Mouse (Mus musculus): ENCODE results near the gene Palb2.
"Not testable (repeated sequence)": the region's sequence is repeated elsewhere in the genome, so short reads cannot be mapped to it uniquely, and the experiment has no call there.

Gene Palb2

DNA sequence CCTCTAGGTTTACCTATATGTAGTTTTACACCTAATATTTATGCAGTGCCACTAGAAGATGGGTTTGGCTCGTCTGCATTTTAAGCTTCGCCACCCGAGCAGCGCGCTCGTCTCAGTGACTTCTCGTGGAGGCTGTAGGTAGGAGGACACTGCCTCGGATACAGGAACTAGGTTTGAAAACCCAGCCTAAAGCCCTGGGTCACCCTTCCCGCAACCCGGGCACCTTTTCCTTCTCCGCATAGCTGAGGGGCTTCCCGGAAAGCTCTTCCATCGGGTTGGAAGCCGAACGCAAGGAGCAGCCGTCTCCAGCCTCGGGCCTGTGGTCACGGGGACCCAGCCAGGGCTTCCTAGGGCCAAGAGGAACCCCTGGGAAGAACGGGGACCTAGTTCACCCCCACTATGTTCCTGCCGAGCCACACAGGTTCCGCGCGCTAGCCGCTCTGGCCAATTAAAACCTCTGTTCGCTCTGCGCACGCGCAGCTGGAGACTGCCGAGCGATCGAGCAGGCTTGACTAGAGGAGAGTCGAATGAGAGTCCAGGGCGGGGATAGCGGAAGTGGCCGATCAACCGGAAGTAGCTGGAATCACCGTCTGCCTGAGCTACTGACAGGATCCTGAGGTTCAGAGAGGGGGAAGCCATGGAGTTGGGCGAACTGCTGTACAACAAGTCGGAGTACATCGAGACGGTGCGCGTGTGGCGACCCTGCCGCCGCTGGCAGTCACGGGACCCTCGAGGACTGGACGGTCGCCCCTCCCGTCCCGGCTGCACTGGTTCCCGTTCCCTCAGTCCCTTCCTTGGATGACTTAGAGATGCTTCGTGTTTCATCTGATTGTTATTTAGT lies at the start of gene Palb2, which contains the start of gene Dctn5:
TSS of gene Palb2 (minus strand) at position 489 of the 841 bp plus-strand sequence.
TSS of gene Dctn5 (plus strand) at position 545 of the 841 bp plus-strand sequence.
- DNase-seq (ENCODE audit: low read depth, low spot score), result peak; percentile 94

DNA sequence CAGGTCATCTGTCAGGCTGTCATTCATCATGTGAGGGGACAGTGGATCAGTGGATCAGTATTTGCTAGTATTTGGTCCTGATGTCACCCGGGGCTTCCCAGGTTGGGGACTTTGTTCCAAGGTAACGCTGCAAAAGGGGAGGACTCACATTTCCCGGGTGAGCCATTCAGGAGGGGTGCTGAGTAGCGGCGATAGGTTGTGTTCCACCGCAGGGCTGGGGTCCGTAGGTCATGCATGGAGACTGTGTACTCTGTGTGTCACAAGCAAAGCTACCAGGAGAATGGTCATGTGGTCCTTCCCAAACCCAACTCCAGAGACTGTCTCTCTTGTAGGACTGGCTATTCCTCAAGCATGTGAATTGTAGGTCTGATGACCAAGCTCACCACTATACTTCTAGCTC lies 47.9 kb upstream of the Palb2 start:
- DNase-seq (ENCODE audit: low read depth, low spot score), result no peak

DNA sequence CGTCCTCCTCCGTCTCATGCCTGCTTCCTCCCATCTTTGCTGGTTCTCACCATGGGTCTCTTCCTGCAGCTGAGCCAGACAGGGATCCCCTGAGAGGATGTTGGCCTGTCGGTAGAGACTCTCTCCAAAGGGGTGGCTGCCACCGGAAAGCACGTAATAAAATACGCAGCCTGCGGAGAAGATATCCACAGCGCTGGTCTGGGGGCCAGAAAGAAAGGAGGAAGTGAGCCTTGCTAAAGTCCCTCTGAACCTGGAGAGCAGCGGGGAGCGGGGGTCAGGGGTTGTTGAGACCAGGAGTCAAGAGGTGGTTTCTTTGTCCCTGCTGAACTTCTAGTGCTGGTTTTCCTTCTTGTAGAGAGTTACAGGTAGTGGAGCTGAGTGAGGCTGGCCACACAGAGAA lies 38.8 kb upstream of the Palb2 start:
- DNase-seq (ENCODE audit: low read depth, low spot score), result no peak

DNA sequence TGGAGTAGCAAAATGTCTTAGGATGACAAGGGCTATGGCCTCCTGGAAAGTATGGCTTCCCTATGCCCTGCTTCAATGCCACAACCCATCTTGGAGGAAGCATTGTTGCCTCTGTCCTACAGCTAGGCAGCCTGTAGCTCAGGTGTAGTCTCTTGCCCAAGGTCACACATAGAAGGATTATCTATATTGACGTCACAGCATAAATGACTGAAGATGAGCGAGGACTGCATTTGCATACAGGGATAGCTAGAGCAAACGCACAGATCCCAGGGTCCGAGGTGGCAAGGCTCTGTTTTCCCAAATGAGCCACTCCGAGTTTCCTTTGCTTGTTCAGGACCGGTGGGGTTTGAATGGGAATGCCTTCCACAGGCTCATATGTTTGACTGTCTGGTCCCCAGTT lies 37.9 kb upstream of the Palb2 start:
- DNase-seq (ENCODE audit: low read depth, low spot score), result no peak

DNA sequence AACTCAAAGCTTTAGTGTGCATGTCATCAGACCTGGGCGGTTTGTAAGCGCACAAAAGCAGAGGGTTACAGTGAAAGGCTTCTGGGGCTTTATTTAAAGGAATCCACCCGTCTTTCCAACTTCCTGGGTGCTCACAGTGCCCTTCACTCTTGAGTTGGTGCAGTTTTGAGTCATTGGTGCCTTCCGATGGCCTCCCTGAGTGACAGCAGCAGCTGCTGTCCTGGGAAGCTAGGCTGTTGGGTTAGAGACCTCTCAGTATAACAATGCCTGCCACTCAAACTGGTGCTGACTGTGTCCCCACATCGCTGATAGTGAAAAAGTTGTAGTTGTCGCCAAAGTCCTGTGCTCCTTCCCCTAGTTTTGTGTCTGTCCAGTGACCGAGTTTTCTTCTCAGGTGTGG lies 34.4 kb upstream of the Palb2 start:
- no peak for DNase-seq (ENCODE audit: low read depth, low spot score)

DNA sequence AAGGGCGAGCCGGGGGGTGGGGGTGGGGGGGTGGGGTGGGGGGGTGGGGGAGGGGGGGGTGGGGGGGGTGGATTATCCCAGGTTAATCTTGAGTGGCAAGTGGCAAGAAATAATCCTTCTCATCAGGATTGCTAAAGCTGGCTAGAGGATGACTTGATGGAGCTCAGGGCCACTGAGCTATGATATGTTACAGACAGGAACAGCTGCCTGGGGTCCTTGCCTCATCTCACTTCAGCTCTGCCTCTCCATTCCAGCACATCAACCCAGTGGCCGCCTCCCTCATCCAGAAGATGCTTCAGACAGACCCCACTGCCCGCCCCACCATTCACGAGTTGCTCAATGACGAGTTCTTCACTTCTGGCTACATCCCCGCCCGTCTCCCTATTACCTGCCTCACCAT lies 31.0 kb upstream of the Palb2 start:
- DNase-seq (ENCODE audit: low read depth, low spot score), result no peak

DNA sequence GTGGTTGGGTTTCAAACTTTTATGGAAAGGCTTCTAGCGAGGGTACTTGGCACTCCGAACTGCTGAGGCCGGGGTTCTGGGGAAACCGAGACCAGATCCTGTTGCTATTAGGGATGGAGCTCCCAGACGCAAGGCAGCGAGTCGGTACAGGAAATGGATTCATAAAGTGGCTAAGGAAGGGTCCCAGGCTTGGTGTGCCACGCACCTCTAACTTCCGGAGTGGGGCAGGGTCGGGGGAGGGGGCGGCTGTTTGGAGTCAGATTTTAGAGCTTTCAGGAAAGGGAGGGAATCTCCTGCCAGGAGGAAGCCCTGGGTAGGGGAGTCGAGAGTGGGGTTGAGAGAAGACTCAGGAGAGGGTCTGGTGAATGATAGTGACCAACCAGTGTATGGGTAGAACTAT lies 27.3 kb upstream of the Palb2 start:
- no peak for DNase-seq (ENCODE audit: low read depth, low spot score)

DNA sequence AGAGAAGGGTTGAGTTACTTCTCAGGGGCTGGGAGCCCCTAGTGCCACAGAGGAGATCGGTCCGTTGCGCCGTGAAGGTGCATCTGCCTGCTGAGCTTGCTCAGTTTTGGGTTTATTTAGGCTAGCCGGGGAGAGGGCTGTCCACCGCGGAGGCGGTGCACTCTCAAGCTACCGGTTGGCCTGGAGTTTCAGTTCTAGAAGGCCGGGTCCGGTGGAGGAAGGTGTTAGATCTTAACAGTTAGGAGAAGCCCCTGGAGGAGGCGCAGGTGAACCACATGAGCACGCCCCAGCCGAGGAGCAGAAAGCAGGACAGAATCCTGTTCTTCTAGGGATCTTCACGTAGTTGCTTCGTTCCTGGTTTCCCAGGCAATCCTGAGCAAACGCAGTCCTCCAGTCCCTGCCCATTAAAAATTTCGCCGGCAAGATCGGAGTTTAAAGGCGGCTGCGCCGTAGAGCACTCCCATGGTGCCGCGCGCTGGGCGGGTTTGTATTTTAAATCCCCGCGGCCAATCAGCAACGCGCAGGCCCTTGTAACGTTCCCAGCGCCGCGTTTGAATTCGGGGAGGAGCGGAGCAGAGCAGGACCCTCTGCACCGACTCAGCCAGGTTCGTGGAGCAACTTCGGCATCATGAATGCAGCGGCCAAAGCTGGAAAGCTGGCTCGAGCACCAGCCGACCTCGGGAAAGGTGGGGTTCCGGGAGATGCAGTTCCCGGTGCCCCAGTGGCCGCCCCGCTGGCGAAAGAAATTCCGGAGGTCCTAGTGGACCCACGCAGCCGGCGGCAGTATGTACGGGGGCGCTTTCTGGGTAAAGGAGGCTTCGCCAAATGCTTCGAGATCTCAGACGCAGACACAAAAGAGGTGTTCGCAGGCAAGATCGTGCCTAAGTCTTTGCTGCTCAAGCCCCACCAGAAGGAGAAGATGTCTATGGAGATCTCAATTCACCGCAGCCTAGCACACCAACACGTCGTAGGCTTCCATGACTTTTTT lies 26.4 kb upstream of the Palb2 start, which contains the start of gene Plk1:
TSS of gene Plk1 (plus strand) at position 525 of the 988 bp plus-strand sequence.
- peak; percentile 39 for DNase-seq (ENCODE audit: low read depth, low spot score)

DNA sequence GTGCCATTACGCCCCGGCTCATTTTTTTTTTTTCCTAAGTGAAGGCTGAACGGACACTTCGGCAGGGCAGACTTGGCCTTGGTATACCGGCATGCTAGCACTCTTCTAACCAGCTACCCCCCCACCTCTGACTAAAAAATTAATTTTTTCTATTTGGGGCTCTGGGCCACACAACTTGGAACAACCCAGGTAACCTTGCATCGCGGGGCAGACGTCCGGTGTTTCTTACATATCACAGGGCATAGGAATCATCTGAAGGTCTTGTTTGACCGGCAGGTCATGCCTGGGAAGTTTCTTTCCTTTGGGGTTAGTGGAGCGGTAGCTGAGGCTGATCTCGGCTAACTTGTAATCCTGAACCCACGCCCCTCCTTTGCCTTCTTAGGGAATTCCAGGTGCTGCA lies 25.7 kb upstream of the Palb2 start:
- DNase-seq (ENCODE audit: low read depth, low spot score), result no peak

DNA sequence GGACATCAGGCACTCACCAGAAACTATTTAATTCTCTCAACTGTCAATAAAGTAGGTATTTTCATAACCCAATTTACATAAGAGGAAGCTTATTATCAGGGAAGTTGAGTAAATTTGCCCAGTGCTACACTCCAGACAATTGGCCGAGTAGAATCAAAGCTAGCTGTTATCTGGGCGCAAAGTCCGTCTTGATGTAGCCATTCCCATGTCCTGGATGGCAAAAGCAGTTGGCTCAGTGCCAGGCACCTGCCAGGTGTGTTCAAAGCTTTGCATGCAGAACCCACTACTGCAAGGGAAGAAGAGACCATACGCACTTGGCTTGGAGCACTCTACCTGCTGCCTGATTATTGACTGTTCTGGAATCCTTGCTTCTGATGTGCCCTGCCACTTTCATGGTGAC lies 19.7 kb upstream of the Palb2 start:
- no peak for DNase-seq (ENCODE audit: low read depth, low spot score)

DNA sequence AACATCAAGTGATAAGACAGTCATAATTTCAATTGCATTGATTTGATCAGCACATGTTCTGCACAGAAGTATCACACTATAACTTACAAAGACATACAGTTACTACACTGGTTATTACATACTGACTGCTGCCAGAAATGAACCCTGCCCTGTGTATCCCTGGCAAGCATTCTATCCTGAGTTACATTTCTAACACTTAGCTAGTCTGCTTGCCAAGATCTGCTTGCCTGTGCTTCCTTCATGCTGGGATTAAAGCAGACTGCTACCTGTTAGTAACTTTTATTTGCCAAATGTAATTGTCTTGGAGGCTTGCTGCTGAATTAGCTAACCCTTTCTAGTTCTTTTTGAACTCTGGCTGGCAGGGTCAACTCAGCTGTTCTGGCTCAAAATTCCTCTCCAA lies 8.2 kb upstream of the Palb2 start:
- no peak for DNase-seq (ENCODE audit: low read depth, low spot score)

DNA sequence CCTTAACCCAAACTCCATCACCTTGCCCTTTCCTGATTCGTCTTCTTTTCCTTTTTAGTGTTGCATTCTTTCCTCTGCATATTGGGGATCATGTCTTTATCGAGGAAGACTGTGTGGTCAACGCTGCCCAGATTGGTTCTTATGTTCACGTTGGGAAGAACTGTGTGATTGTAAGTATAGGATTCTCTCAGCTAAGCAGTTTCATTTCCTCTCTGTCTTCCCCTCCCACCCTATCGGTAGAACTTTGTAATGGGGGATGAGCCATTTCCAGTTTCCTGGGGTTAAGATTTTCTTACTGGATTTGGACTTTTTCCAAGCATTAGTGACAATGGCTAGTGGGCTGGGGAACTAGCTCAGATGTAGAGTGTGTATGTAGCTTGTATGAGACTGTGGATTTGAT lies 5.4 kb upstream of the Palb2 start:
- no peak for DNase-seq (ENCODE audit: low read depth, low spot score)

DNA sequence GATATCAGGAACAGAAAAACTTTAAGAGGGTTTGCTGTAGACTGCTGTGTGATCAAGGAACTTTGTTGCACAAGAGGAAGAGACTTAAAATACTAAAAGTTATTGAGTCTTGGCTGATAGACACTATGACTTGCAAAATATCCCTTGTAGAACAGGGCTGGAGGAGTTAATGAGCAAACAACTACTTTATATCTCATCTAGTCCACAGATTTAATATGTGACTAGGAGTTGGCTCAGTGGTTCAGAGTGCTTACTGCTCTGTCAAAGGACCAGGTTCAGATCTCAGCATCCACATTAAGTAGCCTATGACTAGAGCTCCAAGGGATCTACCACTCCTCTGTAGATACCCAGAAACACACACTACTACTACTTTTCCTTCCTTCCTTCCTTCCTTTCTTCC lies 4.3 kb upstream of the Palb2 start:
- no peak for DNase-seq (ENCODE audit: low read depth, low spot score)

DNA sequence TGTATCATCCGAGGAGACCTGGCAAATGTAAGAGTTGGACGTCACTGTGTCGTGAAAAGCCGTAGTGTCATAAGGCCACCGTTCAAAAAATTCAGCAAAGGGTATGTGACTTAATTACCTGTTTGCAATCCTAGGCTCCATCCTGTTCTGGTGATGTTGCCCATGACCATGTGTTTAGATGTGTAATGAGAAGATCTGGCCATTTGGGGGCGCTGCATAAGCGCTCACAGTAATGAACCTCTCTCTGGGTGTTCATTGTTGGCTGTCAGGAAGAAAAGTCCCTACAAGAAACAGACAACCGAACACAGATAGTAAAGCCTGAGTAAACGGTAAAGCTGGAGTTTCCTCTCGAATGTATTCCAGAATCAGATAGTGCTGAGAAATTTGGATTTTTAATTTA lies 2.3 kb upstream of the Palb2 start:
- DNase-seq (ENCODE audit: low read depth, low spot score), result no peak

DNA sequence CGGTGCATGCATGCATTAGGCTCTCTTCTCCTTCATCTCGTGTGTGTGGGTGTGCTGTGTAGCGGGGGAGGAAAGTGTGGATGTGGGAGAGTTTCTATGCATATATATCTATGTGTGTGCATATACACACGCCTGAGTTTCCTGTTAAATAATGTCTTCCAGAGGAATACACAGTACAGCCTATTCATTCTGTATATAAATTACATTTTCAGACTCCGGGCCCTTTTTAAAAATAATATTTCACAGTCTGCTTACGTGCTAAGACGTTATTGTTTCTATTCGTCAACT lies 497 bp upstream of the Palb2 start:
- DNase-seq (ENCODE audit: low read depth, low spot score), result no peak

DNA sequence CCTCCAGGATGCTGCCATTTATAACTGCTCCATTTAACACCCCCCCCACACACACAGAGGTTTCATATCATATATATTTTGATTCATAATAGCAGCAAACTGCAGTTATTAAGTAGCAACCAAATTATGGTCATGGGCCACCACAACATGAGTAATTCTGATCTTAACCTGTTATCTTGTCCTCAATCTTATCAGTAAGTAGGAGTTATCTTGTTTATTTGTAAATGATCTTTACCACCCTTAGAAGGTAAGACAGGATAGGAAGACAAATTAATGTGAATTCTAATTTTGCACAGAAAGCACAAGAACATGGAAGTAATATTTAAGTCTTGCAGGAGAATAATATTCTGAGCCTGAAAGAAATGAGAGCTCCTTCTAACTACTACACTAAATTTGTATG lies 951 bp downstream of the Palb2 start:
- DNase-seq (ENCODE audit: low read depth, low spot score), result no peak

DNA sequence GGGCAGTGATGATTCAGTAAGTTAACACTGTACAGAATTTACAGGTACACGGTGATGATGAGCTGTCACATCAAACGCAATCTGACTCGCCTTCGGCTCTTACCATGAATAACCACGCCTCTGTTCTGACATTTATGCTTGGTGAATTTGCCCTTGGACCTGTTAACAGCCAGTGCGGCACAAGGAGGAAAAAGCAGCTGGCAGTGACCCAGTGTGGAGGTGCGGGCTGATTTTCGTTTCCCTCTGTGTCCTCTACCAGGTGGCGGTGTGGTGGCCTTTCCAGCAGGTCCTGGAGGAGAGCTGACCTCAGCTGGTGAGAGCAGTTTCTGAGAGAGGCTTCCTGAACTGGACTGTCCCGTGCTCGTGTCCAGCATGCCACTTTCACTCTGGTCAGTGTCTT lies 5.8 kb downstream of the Palb2 start:
- no peak for DNase-seq (ENCODE audit: low read depth, low spot score)

DNA sequence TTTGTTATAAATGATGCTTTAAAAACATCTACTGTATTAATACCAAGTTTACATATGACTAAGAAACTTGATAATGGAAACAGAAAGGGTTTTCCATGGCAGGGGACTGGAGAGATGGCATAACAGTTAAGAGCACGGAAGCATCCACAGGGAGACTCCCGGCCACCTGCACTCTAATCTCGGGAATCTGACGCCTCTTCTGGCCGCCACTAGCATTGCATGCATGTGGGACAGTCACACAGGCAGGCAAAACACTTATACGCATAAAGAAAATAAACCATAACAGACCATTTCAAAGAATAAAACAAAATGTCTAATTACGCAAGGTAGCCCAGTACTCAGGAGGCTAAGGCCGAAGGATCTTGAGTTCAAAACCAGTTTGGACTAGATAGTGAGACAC lies 7.1 kb downstream of the Palb2 start:
- no peak for DNase-seq (ENCODE audit: low read depth, low spot score)

DNA sequence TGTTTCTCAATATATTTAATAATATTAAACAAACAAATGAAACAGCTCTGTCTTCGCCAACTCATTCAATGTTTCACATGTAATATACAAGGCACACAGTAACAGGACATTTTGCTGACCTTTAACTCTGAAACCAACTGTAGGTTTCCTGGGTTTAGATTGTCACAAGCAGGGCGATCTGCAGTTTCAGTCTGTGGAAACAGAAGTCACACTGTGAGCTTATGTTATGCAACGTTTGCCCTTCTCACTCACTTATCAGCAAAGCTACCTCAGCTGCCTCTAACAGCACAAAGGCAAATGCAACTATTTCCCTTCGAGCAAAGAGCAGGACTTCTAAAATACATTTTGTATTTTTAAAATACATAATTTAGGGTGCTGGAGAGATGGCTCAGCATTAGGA lies 9.3 kb downstream of the Palb2 start:
- no peak for DNase-seq (ENCODE audit: low read depth, low spot score)

DNA sequence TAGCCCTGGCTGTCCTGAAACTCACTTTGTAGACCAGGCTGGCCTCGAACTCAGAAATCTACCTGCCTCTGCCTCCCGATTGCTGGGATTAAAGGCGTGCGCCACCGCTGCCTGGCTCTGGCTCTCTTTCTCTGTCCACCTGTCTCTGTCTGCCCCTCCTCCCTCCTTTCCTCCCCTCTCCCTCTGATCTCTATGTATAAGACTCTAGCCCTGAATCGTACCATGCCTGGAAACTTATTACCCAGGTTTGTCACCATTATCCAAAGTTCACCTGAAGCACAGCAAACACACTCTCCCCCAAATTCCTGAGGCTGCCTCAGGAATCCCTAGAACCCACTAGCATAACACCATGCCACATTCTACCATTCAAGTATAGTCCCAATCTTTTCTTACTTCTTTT lies 24.6 kb downstream of the Palb2 start:
- DNase-seq (ENCODE audit: low read depth, low spot score), result no peak

DNA sequence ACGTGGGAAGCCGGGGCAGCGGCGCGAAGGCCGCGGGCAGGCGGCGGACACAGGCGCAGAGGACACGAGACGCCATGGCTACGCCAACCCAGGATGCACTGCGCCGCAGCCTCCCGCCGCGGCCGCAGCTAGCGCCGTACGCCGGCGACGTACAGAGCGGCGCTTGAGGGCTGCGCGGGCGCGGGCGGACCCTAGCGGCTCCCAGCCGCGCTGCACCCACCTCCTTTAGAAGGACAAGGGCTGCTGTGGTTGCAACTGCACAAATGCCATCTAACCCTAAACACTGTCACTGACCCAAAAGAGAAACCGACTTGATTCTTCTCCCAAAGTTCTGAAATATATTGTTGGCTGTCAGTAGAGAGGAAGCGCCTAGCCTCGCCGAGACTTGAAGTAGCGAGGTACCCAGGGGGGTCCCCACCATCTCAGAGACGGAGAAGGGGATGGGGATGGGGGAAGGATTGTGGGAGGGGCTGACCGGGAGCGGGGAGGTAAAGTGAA lies 31.0 kb downstream of the Palb2 start, which contains the start of gene Ndufab1:
TSS of gene Ndufab1 (minus strand) at position 140 of the 498 bp plus-strand sequence.
- peak; percentile 72 for DNase-seq (ENCODE audit: low read depth, low spot score)

DNA sequence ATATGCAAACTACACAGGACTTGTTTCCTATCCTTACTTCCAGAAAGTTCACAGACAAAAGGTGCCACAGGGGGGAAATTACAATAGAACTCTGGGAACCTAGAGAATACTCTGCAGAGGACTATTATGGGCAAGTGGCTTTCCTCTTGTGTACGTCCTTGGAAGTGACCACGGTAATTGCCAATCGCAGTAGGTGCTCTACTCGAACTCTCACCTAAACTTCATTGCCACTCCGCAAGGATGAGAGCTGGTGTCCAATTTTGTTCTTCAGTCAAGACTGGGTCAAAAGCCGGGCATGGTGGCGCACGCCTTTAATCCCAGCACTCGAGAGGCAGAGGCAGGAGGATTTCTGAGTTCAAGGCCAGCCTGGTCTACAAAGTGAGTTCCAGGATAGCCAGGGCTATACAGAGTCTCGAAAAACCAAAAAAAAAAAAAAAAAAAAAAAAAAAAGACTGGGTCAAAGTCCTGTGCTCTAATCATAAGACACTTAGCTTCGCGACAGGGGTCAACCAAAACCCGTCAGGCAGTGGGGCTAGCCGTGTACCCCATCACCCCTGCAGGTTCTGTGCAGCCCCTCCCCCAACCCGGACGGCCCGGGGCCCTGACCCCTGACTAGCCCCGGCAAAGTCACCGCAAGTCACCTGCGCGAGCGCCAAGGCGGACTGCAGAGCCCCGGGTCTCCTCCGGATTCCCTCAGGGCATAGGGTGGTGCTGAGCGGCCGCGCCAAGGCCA lies 31.6 kb downstream of the Palb2 start:
- not testable (repeated sequence) for DNase-seq (ENCODE audit: low read depth, low spot score)
